Mouse (Mus musculus) heart, embryonic 16.5 days (tissue): Measurements from ENCODE around the gene Itgb6. TPM values are rescaled to one million over a fixed set of nuclear protein-coding genes. Genes with fewer than 3 reads are reported as not detected.

Experiments used
- ATAC-seq: fragments of 200-750 bp; cut with Nextera tagmentation; replicated peaks from 2 replicates; pipeline ENCODE4 v1.8.0; 2017; ENCODE audit warnings: moderate number of reproducible peaks; ENCODE audit not compliant: insufficient read depth, low FRiP score; ENCODE audit errors: extremely low read depth
- H3K27ac ChIP-seq: fragments of 300-500 bp; sonication (generic); 2 replicates; pipeline ENCODE4 v1.5.1; 2014; ENCODE audit warnings: mild to moderate bottlenecking, low read length, control low read depth, moderate library complexity
- H3K27me3 ChIP-seq: fragments of 300-500 bp; sonication (generic); 2 replicates; pipeline ENCODE4 v1.6.1; 2014; ENCODE audit warnings: low read length, mixed read lengths; ENCODE audit not compliant: control insufficient read depth, insufficient read depth
- H3K36me3 ChIP-seq: fragments of 300-500 bp; sonication (generic); 2 replicates; pipeline ENCODE4 v1.6.1; 2014; ENCODE audit not compliant: control insufficient read depth, insufficient read depth
- H3K4me1 ChIP-seq: fragments of 300-500 bp; sonication (generic); 2 replicates; pipeline ENCODE4 v1.6.1; 2014; ENCODE audit warnings: low read length, mixed read lengths; ENCODE audit not compliant: control insufficient read depth, insufficient read depth
- H3K4me2 ChIP-seq: fragments of 300-500 bp; sonication (generic); 2 replicates; pipeline ENCODE4 v1.6.1; 2014; ENCODE audit warnings: low read depth, mild to moderate bottlenecking, control low read depth, low read length
- H3K4me3 ChIP-seq: fragments of 300-500 bp; sonication (generic); 2 replicates; pipeline ENCODE4 v1.5.1; 2014; ENCODE audit warnings: mild to moderate bottlenecking, control low read depth, low read length
- H3K9ac ChIP-seq: fragments of 300-500 bp; sonication (generic); 2 replicates; pipeline ENCODE4 v1.6.1; 2014; ENCODE audit warnings: low read length, control low read depth
- H3K9me3 ChIP-seq: fragments of 300-500 bp; sonication (generic); replicated peaks from 2 replicates; pipeline ENCODE4 v1.6.1; 2016; ENCODE audit warnings: low read length; ENCODE audit not compliant: control insufficient read depth
- WGBS: fragments of 180-500 bp; shearing (Covaris S2); extraction: QIAGEN DNeasy Blood & Tissue Kit; methylation state at CpG from one replicate; pipeline ENCODE4 v1.1.7; 2014; 5-methylcytosine and 5-hydroxymethylcytosine counted together
- polyA plus RNA-seq: library from polyadenylated mRNA; unstranded; fragments of >200 nt; fragmentation: Nextera tagmentation; extraction: Ambion mirVana; gene quantifications from 2 replicates; pipeline ENCODE4 v1.2.1, GENCODE M21; 2015

Itgb6 gene
- polyA plus RNA-seq, 1 experiment from 2014 or later, result 0.28 TPM

DNA sequence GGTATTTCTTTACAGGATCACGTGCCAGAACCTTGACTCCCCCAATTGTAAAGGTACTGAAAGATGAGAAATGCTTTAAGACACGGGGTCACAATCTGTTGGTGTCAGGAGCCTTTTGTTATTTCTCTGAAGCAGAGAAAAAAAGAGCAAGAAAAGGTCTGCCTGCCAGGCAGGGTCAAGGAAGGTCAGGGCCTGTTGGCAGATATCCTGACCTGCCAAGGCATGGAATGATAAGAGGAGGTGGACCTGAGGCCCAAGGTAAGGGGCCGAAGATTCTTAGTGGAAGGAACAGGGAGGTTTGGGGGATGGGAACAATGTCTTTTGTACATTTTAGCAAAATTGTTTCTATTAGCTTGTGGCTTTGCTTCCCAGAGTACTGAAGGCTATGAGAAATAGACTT lies 13.8 kb downstream of the Itgb6 start:
- 29% methylated on average over 3 of the region's 3 CpGs for WGBS
- Histone ChIP-seq H3K4me2 (no peak overlapping the region), H3K27ac (no peak overlapping the region), H3K36me3 (no peaks in the 10 kb centered on the region), H3K9me3 (no peaks in the 10 kb centered on the region), H3K4me1 (peaks cover 14% of the 10 kb centered on the region), H3K9ac (no peak overlapping the region), H3K27me3 (no peaks in the 10 kb centered on the region), H3K4me3 (no peak overlapping the region)
- ATAC-seq, result no peak

DNA sequence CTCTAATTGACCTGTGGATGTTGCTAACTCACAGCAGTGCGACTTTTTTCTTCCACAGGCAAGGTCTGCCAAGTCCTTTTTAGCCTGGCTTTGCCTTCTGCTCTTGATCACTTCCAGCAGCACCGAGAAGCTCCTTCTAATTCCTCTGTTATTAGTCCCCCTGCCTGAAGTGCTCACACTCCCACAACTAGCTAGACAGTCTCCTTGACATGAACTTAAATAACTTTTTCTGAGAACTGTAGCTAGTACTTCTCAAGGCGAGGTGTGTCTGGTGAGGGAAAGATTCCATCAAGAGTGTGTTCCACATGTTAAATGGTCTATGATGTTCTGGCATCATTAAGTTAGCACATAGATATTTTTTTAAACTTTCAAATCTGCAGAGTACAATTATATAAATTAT lies 15.6 kb downstream of the Itgb6 start:
- no peaks in the 10 kb centered on the region for H3K36me3 ChIP-seq
- H3K27ac ChIP-seq, result no peak overlapping the region

DNA sequence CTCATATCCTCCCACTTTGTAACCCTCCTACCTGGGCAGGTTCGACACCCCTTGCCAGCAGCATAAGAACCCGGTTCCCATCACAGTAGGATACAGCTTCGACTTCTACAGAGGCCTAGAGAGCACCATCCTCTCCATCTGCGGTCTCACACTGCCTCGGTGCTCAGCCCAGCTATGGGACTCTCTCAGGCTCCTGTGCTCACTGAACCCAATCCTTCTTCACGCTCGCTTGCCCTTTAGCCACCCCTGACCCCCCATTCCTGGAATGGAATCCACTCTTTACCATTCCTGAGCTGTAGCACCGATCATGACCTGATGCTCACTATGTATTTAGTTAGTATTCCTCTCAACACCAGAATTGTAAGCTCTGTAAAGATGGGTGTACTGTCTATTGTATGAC lies 17.0 kb downstream of the Itgb6 start:
- H3K4me3 ChIP-seq, result no peak overlapping the region
- no peaks in the 10 kb centered on the region for H3K9me3 ChIP-seq
- no peak overlapping the region for H3K27ac ChIP-seq
- 95% methylated on average over 8 of the region's 8 CpGs for WGBS
- H3K4me1 ChIP-seq, result peaks cover 15% of the 10 kb centered on the region
- H3K4me2 ChIP-seq, result no peak overlapping the region
- no peaks in the 10 kb centered on the region for H3K27me3 ChIP-seq
- ATAC-seq, result no peak
- no peaks in the 10 kb centered on the region for H3K36me3 ChIP-seq
- H3K9ac ChIP-seq, result no peak overlapping the region

More for the DNA sequence above, 15.6 kb downstream of the Itgb6 start:
- H3K4me3 ChIP-seq, result no peak overlapping the region
- no peak overlapping the region for H3K4me2 ChIP-seq
- ATAC-seq, result no peak
- H3K4me1 ChIP-seq, result peaks cover 22% of the 10 kb centered on the region
- H3K9me3 ChIP-seq, result no peaks in the 10 kb centered on the region
- no peaks in the 10 kb centered on the region for H3K27me3 ChIP-seq
- WGBS, result 61% methylated on average over 3 of the region's 3 CpGs
- H3K9ac ChIP-seq, result no peak overlapping the region

DNA sequence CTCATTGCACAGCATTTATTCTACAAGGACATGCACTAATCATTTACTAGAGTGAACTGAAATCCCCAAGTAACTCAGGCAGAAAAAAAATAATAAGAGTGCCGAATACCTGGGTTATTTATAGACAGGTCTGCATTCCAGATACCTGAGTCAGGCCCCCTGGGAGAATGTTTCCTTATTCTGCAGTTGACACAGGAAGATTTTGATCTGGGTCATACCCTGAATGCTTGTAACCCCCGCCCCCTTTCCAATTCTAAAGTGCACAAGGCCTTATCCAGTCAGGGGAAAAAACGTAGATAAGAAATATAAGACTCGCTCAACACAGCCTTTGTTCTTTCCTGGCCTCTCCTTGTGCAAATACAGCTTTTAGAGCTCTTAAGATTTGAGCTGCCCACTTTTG lies 19.1 kb downstream of the Itgb6 start:
- 0 out of 2 replicates have a peak, but pooled peaks have one; percentile 45 for ATAC-seq
- no peak overlapping the region for H3K4me3 ChIP-seq
- no peaks in the 10 kb centered on the region for H3K36me3 ChIP-seq
- H3K27ac ChIP-seq, result peak overlapping the region; percentile 30
- H3K9me3 ChIP-seq, result no peaks in the 10 kb centered on the region
- no peaks in the 10 kb centered on the region for H3K27me3 ChIP-seq
- H3K9ac ChIP-seq, result no peak overlapping the region
- peaks cover 28% of the 10 kb centered on the region for H3K4me1 ChIP-seq
- H3K4me2 ChIP-seq, result peak overlapping the region; percentile 14; the same call in 1 of the 2 replicates
- 8% methylated on average over 4 of the region's 4 CpGs for WGBS

DNA sequence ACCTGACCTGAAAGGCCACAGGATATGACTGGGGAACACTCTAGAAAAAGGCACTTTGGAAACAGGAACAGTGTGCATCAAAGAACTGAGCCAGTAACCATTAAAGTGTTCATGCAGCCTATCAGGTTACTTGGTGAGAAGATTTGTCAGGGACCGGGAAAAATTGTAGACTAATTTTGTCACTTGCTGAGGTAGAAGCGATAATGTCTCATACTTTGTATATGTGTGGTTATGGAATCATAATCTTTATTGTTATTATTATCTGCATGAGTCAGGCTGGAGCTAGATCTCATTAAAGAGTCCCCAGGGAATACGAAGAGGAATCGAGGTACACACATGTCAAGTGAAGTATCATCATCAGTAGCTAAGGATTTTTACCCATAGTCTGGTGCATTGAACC lies 21.5 kb downstream of the Itgb6 start:
- Histone ChIP-seq H3K9me3 (no peaks in the 10 kb centered on the region), H3K4me1 (peaks cover 38% of the 10 kb centered on the region), H3K27me3 (no peaks in the 10 kb centered on the region), H3K4me2 (no peak overlapping the region), H3K9ac (no peak overlapping the region), H3K27ac (no peak overlapping the region), H3K36me3 (no peaks in the 10 kb centered on the region), H3K4me3 (no peak overlapping the region)
- ATAC-seq, result no peak
- WGBS, result 84% methylated on average over 4 of the region's 4 CpGs

DNA sequence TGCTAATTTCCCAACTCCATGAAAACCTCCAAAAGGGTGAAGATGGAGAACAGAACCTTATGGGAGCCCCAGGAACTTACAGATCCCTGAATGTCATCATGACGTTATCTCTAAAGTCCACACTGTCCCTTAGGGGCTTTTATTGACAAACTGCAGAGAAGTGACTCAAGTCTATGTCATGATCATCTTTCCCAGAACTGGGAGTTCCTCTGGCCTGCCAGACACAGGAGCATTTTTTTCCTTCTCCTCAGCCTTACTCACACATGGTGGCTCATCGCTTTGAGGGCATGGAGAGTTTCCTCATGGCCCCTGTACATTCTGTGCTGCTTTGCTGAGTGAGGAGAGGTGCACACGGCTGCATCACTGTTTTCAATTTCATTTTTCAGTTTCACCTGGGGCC lies 22.4 kb downstream of the Itgb6 start:
- peaks cover 38% of the 10 kb centered on the region for H3K4me1 ChIP-seq
- no peak overlapping the region for H3K9ac ChIP-seq
- H3K27me3 ChIP-seq, result no peaks in the 10 kb centered on the region
- no peak for ATAC-seq
- H3K4me3 ChIP-seq, result no peak overlapping the region
- H3K9me3 ChIP-seq, result no peaks in the 10 kb centered on the region
- no peak overlapping the region for H3K4me2 ChIP-seq
- WGBS, result 74% methylated on average over 3 of the region's 3 CpGs
- H3K36me3 ChIP-seq, result no peaks in the 10 kb centered on the region
- H3K27ac ChIP-seq, result no peak overlapping the region

DNA sequence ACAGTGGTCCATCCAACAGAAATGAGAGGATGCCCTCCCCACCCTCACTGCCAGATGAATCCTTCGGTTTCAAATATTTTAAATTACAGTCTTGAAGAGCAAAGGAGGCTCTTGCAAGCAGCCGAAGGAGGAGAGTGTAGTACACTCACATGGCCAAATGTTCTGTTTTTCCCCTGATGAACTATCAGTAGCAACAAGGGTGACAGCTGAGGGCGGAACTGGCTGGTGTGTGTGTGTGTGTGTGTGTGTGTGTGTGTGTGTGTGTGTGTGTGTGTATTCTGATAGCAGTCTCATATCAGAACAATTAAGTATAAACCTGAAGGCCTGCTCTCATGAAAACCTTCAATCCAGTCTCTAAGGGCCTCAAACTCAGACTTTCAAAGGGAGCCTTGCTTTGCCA lies 22.9 kb downstream of the Itgb6 start:
- Histone ChIP-seq H3K4me2 (no peak overlapping the region), H3K36me3 (no peaks in the 10 kb centered on the region), H3K9me3 (no peaks in the 10 kb centered on the region), H3K4me1 (peaks cover 38% of the 10 kb centered on the region), H3K9ac (no peak overlapping the region), H3K27me3 (no peaks in the 10 kb centered on the region), H3K27ac (0 out of 2 replicates have a peak overlapping the region, but pooled peaks have one; percentile 24), H3K4me3 (no peak overlapping the region)
- no peak for ATAC-seq
- 69% methylated on average over 3 of the region's 3 CpGs for whole genome bisulfite sequencing

DNA sequence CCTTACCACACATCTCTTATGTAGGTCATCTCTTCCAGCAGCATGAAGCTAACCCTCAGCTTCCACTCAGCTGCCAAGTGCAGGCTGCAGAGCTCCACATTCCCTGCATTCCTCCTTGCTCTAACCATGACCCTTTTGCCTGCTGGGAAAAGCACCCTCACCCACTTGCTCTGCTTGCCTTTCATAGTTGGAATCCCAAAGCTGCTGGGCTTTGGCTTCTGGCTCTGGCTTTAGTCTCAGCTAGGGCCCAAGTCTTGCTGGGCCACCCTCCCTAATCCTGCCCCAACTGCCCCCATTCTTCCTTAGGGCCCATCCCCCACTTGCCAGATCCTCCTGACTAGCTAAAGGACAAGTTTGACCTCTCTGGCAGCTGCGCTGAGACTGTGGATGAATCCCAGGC lies 24.3 kb downstream of the Itgb6 start:
- peak; percentile 86 for ATAC-seq
- peak overlapping the region; percentile 63 for H3K9ac ChIP-seq
- WGBS, result 36% methylated on average over 1 of the region's 1 CpGs
- H3K4me2 ChIP-seq, result no peak overlapping the region
- no peaks in the 10 kb centered on the region for H3K27me3 ChIP-seq
- H3K4me1 ChIP-seq, result peaks cover 30% of the 10 kb centered on the region
- peak overlapping the region; percentile 96 for H3K27ac ChIP-seq
- no peak overlapping the region for H3K4me3 ChIP-seq
- H3K9me3 ChIP-seq, result no peaks in the 10 kb centered on the region
- no peaks in the 10 kb centered on the region for H3K36me3 ChIP-seq

DNA sequence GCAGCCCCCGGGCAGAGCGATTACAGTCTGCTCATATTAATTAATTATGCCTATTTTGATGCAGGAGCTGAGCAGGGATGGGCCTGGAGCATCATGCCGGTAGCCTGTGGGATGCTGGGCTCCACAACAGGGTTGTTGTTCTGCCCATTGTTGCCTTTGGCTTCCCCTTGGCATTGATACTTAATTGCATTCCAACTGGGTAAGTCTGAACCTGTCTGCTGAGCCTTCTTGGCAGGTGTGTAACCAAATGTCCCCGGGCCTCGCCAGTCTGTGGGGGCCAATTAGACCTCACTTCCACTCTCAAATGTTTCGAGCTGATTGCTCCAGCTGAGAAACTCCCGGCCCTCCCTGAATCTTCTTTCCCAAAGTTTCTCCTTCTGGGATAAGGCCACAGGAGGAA lies 24.9 kb downstream of the Itgb6 start:
- Histone ChIP-seq H3K36me3 (no peaks in the 10 kb centered on the region), H3K9me3 (no peaks in the 10 kb centered on the region), H3K4me1 (peaks cover 26% of the 10 kb centered on the region), H3K4me3 (no peak overlapping the region), H3K27ac (peak overlapping the region; percentile 96), H3K27me3 (no peaks in the 10 kb centered on the region), H3K4me2 (no peak overlapping the region), H3K9ac (no peak overlapping the region)
- 79% methylated on average over 7 of the region's 7 CpGs for WGBS
- ATAC-seq, result no peak

DNA sequence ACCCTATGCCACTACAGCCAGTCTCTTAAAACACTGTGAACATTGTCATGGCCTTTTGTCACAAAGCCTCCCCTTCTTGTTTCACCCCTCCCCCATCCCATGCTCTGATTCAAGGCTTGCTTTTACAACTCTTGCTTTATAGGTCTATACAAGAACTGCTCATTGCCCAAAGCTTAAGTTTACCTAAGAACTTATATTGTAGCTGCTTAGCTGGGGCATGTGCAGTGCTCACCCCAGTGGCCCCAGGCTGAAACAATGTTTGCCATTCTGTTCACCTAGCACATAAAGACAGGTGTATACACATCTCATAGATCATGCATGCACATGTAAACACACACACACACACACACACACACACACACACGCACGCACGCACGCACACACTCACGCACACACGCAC lies 25.9 kb downstream of the Itgb6 start:
- no peak overlapping the region for H3K9ac ChIP-seq

More for the DNA sequence above, 25.9 kb downstream of the Itgb6 start:
- Histone ChIP-seq H3K27me3 (no peaks in the 10 kb centered on the region), H3K27ac (no peak overlapping the region), H3K4me2 (no peak overlapping the region), H3K9me3 (no peaks in the 10 kb centered on the region), H3K4me3 (no peak overlapping the region), H3K4me1 (peaks cover 26% of the 10 kb centered on the region), H3K36me3 (no peaks in the 10 kb centered on the region)
- ATAC-seq, result no peak
- WGBS, result 96% methylated on average over 6 of the region's 6 CpGs
